Mouse (Mus musculus) hindbrain, embryonic 10.5 days (tissue): ENCODE measurements around the gene Tsks. TPM values are rescaled to one million over a fixed set of nuclear protein-coding genes. Genes with fewer than 3 reads are reported as not detected.

Source experiments
- DNase-seq: peaks from one replicate; pipeline ENCODE4 v3.0.0-alpha.2; 2017; ENCODE audit warnings: low spot score
- H3K27ac ChIP-seq: fragments of 300-500 bp; sonication (generic); 2 replicates; pipeline ENCODE4 v1.5.1; 2016; ENCODE audit warnings: mild to moderate bottlenecking, moderate library complexity
- H3K27me3 ChIP-seq: fragments of 300-500 bp; sonication (generic); 2 replicates; pipeline ENCODE4 v1.6.1; 2016; ENCODE audit warnings: mild to moderate bottlenecking; ENCODE audit not compliant: poor library complexity, insufficient read depth, severe bottlenecking
- H3K36me3 ChIP-seq: fragments of 300-500 bp; sonication (generic); 2 replicates; pipeline ENCODE4 v1.6.1; 2016; ENCODE audit warnings: mild to moderate bottlenecking, moderate library complexity
- H3K4me1 ChIP-seq: fragments of 300-500 bp; sonication (generic); replicated peaks from 2 replicates; pipeline ENCODE4 v1.6.1; 2016; ENCODE audit warnings: mild to moderate bottlenecking
- H3K4me3 ChIP-seq: fragments of 300-500 bp; sonication (generic); 2 replicates; pipeline ENCODE4 v1.5.1; 2016; ENCODE audit warnings: mild to moderate bottlenecking, moderate library complexity
- H3K9me3 ChIP-seq: fragments of 300-500 bp; sonication (generic); 2 replicates; pipeline ENCODE4 v1.6.1; 2016; ENCODE audit warnings: mild to moderate bottlenecking, moderate library complexity
- WGBS: fragments of 180-500 bp; shearing (Covaris S2); methylation state at CpG from one replicate; pipeline ENCODE4 v1.1.7; 2016; 5-methylcytosine and 5-hydroxymethylcytosine counted together
- polyA plus RNA-seq: library from polyadenylated mRNA; unstranded; fragments of >200 nt; fragmentation: Nextera tagmentation; extraction: Ambion mirVana; gene quantifications from 2 replicates; pipeline ENCODE4 v1.2.1, GENCODE M21; 2016

Tsks gene
- polyA plus RNA-seq, result 0.08 TPM in 1 of 2 replicates, not detected in the other

- DNase-seq, result no peak
- no peaks in the 10 kb centered on the region for H3K36me3 ChIP-seq
- no peaks in the 10 kb centered on the region for H3K9me3 ChIP-seq
- no peak within 1 kb of the TSS for H3K27ac ChIP-seq
- WGBS, result 81% methylated on average over 7 of the region's 7 CpGs
- peaks cover 1% of the 10 kb centered on the region for H3K27me3 ChIP-seq
- no peaks in the 10 kb centered on the region for H3K4me1 ChIP-seq
- H3K4me3 ChIP-seq, result no peak within 1 kb of the TSS
These were observed at the start of gene Tsks for GRCm38 (mm10) chr7:44942904-44943303. Tsks (plus strand) TSS chr7:44943204.

GRCm38 (mm10) chr7:44894175-44894574, 48.8 kb upstream of the Tsks start:
- peaks cover 28% of the 10 kb centered on the region for H3K36me3 ChIP-seq
- H3K27ac ChIP-seq, result peak overlapping the region; percentile 45; the same call in 1 of the 2 replicates
- H3K4me3 ChIP-seq, result no peak overlapping the region
- no peak for DNase-seq
- H3K27me3 ChIP-seq, result no peaks in the 10 kb centered on the region
- peaks cover 75% of the 10 kb centered on the region for H3K4me1 ChIP-seq
- WGBS, result 88% methylated on average over 3 of the region's 3 CpGs
- no peaks in the 10 kb centered on the region for H3K9me3 ChIP-seq

GRCm38 (mm10) chr7:44895206-44895592, 47.8 kb upstream of the Tsks start:
- Histone ChIP-seq H3K4me3 (peak overlapping the region; percentile 80), H3K27me3 (no peaks in the 10 kb centered on the region), H3K27ac (peak overlapping the region; percentile 96), H3K4me1 (peaks cover 77% of the 10 kb centered on the region), H3K36me3 (peaks cover 28% of the 10 kb centered on the region), H3K9me3 (no peaks in the 10 kb centered on the region)
- DNase-seq, result no peak
- 55% methylated on average over 7 of the region's 7 CpGs for WGBS

- Histone ChIP-seq H3K27me3 (no peaks in the 10 kb centered on the region), H3K36me3 (peaks cover 28% of the 10 kb centered on the region), H3K4me1 (peaks cover 77% of the 10 kb centered on the region), H3K27ac (peak within 1 kb of the TSS; percentile 96), H3K9me3 (no peaks in the 10 kb centered on the region), H3K4me3 (peak within 1 kb of the TSS; percentile 80)
- whole genome bisulfite sequencing, result 1% methylated on average over 34 of the region's 34 CpGs
- peak; percentile 93 for DNase-seq
These were observed 47.2 kb upstream of the Tsks start, which contains the start of gene Fuz for GRCm38 (mm10) chr7:44895593-44896434. Fuz (plus strand) TSS chr7:44896079.

GRCm38 (mm10) chr7:44896499-44896898, 46.5 kb upstream of the Tsks start:
- Histone ChIP-seq H3K27ac (peak overlapping the region; percentile 96), H3K36me3 (peaks cover 29% of the 10 kb centered on the region), H3K27me3 (no peaks in the 10 kb centered on the region), H3K4me3 (peak overlapping the region; percentile 80), H3K4me1 (peaks cover 77% of the 10 kb centered on the region), H3K9me3 (no peaks in the 10 kb centered on the region)
- no peak for DNase-seq
- 35% methylated on average over 10 of the region's 10 CpGs for WGBS

GRCm38 (mm10) chr7:44898607-44899006, 44.4 kb upstream of the Tsks start:
- Histone ChIP-seq H3K9me3 (no peaks in the 10 kb centered on the region), H3K27me3 (no peaks in the 10 kb centered on the region), H3K4me3 (peak overlapping the region; percentile 35), H3K36me3 (peaks cover 50% of the 10 kb centered on the region), H3K27ac (peak overlapping the region; percentile 68), H3K4me1 (peaks cover 75% of the 10 kb centered on the region)
- peak; percentile 15 for DNase-seq
- WGBS, result 33% methylated on average over 19 of the region's 19 CpGs

- peaks cover 57% of the 10 kb centered on the region for H3K4me1 ChIP-seq
- peak overlapping the region; percentile 50; the same call in 1 of the 2 replicates for H3K27ac ChIP-seq
- no peak for DNase-seq
- WGBS, result 83% methylated on average over 11 of the region's 11 CpGs
- peaks cover 71% of the 10 kb centered on the region for H3K36me3 ChIP-seq
- no peaks in the 10 kb centered on the region for H3K9me3 ChIP-seq
- H3K4me3 ChIP-seq, result no peak overlapping the region
- H3K27me3 ChIP-seq, result no peaks in the 10 kb centered on the region
These were observed 42.4 kb upstream of the Tsks start for GRCm38 (mm10) chr7:44900632-44901031.

GRCm38 (mm10) chr7:44901230-44901722, 41.7 kb upstream of the Tsks start:
- peak; percentile 76 for DNase-seq
- Histone ChIP-seq H3K27ac (peak overlapping the region; percentile 50), H3K9me3 (no peaks in the 10 kb centered on the region), H3K36me3 (peaks cover 77% of the 10 kb centered on the region), H3K4me3 (peak overlapping the region; percentile 40), H3K27me3 (no peaks in the 10 kb centered on the region), H3K4me1 (peaks cover 54% of the 10 kb centered on the region)
- 20% methylated on average over 21 of the region's 21 CpGs for WGBS

GRCm38 (mm10) chr7:44905430-44905829, 37.6 kb upstream of the Tsks start:
- peaks cover 98% of the 10 kb centered on the region for H3K36me3 ChIP-seq
- H3K9me3 ChIP-seq, result no peaks in the 10 kb centered on the region
- H3K4me1 ChIP-seq, result peaks cover 18% of the 10 kb centered on the region
- 94% methylated on average over 20 of the region's 20 CpGs for WGBS
- H3K4me3 ChIP-seq, result no peak overlapping the region
- H3K27me3 ChIP-seq, result no peaks in the 10 kb centered on the region
- DNase-seq, result no peak
- H3K27ac ChIP-seq, result no peak overlapping the region

- WGBS, result 89% methylated on average over 15 of the region's 15 CpGs
- DNase-seq, result no peak
- Histone ChIP-seq H3K9me3 (no peaks in the 10 kb centered on the region), H3K27me3 (no peaks in the 10 kb centered on the region), H3K36me3 (peaks cover 100% of the 10 kb centered on the region), H3K27ac (no peak overlapping the region), H3K4me1 (no peaks in the 10 kb centered on the region), H3K4me3 (no peak overlapping the region)
These were observed 34.1 kb upstream of the Tsks start for GRCm38 (mm10) chr7:44908706-44909476.

- WGBS, result 89% methylated on average over 2 of the region's 2 CpGs
- Histone ChIP-seq H3K36me3 (peaks cover 88% of the 10 kb centered on the region), H3K9me3 (no peaks in the 10 kb centered on the region), H3K4me3 (no peak overlapping the region), H3K27me3 (no peaks in the 10 kb centered on the region), H3K4me1 (no peaks in the 10 kb centered on the region), H3K27ac (no peak overlapping the region)
- DNase-seq, result no peak
These were observed 28.6 kb upstream of the Tsks start for GRCm38 (mm10) chr7:44914396-44914795.

GRCm38 (mm10) chr7:44915314-44915713, 27.7 kb upstream of the Tsks start:
- no peak overlapping the region for H3K27ac ChIP-seq
- no peaks in the 10 kb centered on the region for H3K27me3 ChIP-seq
- DNase-seq, result no peak
- no peaks in the 10 kb centered on the region for H3K4me1 ChIP-seq
- no peaks in the 10 kb centered on the region for H3K9me3 ChIP-seq
- 94% methylated on average over 9 of the region's 9 CpGs for WGBS
- H3K4me3 ChIP-seq, result no peak overlapping the region
- peaks cover 88% of the 10 kb centered on the region for H3K36me3 ChIP-seq

GRCm38 (mm10) chr7:44916191-44916590, 26.8 kb upstream of the Tsks start:
- H3K9me3 ChIP-seq, result no peaks in the 10 kb centered on the region
- H3K36me3 ChIP-seq, result peaks cover 88% of the 10 kb centered on the region
- no peaks in the 10 kb centered on the region for H3K27me3 ChIP-seq
- no peaks in the 10 kb centered on the region for H3K4me1 ChIP-seq
- 92% methylated on average over 6 of the region's 6 CpGs for WGBS
- no peak overlapping the region for H3K27ac ChIP-seq
- DNase-seq, result no peak
- no peak overlapping the region for H3K4me3 ChIP-seq
